Mouse (Mus musculus): ENCODE measurements around the gene Rnf169. TPM values are rescaled to one million over a fixed set of nuclear protein-coding genes. Genes with fewer than 3 reads are reported as not detected.
"Not testable (repeated sequence)": the region's sequence is repeated elsewhere in the genome, so short reads cannot be mapped to it uniquely, and the experiment has no call there.

Gene Rnf169
- polyA plus RNA-seq, 1 experiment from 2014 or later = 4.3 TPM

DNA sequence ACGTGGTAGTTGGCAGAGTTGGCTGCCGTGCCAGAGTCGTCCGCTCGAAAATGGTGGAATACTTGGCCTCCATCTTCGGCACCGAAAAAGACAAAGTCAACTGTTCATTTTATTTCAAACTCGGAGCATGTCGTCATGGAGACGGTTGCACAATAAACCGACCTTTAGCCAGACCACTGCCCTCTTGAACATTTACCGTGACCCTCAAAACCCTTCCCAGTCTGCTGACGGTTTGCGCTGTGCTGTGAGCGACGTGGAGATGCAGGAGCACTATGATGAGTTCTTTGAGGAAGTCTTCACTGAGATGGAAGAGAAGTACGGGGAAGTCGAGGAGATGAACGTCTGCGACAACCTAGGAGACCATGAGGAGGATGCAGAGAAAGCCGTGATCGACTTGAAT, 35.2 kb downstream of the Rnf169 start:
- not testable (repeated sequence) for H3K4me3 ChIP-seq; H3K27me3 ChIP-seq (replicated peaks); H3K4me2 ChIP-seq; H3K9ac ChIP-seq; H3K9me3 ChIP-seq (replicated peaks); H3K27ac ChIP-seq (ENCODE audit: poor library complexity, severe bottlenecking); H3K4me1 ChIP-seq (replicated peaks); ATAC-seq (ENCODE audit: insufficient number of reproducible peaks, low FRiP score)
- H3K36me3 ChIP-seq = peaks cover 77% of the 10 kb centered on the region
- WGBS = 93% methylated on average over 22 of the region's 22 CpGs

DNA sequence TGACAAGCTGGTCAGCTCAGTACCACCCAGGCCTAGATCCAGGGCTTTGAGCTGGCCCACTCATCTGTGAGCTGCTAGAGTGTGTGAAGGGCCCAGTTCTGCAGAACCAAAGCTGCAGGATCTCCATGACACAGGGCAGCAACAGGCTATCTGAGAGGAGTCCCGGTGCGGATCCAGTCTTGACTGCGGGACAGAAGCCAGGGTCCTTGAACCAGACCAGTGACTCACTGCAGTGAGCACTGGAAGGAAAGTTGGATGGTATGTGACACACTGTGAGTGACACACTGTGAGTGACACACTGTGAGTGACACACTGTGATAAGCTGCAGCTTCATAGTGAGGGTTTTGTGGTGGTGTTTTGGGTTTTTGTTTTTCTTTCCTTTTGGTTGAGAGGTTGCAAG, 35.7 kb downstream of the Rnf169 start:
- no peak overlapping the region for H3K27ac ChIP-seq (ENCODE audit: poor library complexity, severe bottlenecking)
- H3K4me1 ChIP-seq (replicated peaks) = no peaks in the 10 kb centered on the region
- no peaks in the 10 kb centered on the region for H3K27me3 ChIP-seq (replicated peaks)
- H3K4me3 ChIP-seq = no peak overlapping the region
- WGBS = 89% methylated on average over 3 of the region's 3 CpGs
- ATAC-seq (ENCODE audit: insufficient number of reproducible peaks, low FRiP score) = no peak
- H3K9me3 ChIP-seq (replicated peaks) = peaks cover 7% of the 10 kb centered on the region; the same call in 1 of the 2 replicates
- H3K36me3 ChIP-seq = peaks cover 79% of the 10 kb centered on the region
- H3K4me2 ChIP-seq = no peak overlapping the region
- no peak overlapping the region for H3K9ac ChIP-seq

DNA sequence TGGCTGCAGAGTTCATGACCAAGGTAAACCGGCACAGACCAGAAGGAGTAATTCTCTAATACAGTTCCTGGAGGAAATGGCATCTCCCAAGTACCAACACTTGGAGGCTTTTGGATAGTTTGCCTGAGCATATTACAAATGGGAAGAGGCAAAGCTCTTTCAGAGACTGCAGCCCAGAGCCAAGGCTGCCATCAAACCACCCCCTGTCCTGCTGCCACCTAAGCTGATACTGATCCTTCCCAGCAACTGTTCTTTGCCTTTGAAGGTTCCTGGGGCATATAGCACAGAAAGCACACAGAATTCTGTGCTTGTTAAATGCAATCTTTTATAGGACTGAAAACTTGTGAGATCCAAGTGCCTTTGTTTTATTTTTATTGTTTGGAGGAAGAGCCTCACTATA, 39.6 kb downstream of the Rnf169 start:
- Histone ChIP-seq H3K9ac (no peak overlapping the region), H3K27me3 (replicated peaks) (no peaks in the 10 kb centered on the region), H3K36me3 (peaks cover 65% of the 10 kb centered on the region), H3K4me3 (no peak overlapping the region), H3K27ac (ENCODE audit: poor library complexity, severe bottlenecking) (no peak overlapping the region), H3K4me2 (no peak overlapping the region), H3K9me3 (replicated peaks) (0 out of 2 replicates have a peak, but pooled peaks cover 3% of the 10 kb centered on the region), H3K4me1 (replicated peaks) (no peaks in the 10 kb centered on the region)
- no peak for ATAC-seq (ENCODE audit: insufficient number of reproducible peaks, low FRiP score)
- WGBS = 100% methylated on average over 1 of the region's 1 CpGs

DNA sequence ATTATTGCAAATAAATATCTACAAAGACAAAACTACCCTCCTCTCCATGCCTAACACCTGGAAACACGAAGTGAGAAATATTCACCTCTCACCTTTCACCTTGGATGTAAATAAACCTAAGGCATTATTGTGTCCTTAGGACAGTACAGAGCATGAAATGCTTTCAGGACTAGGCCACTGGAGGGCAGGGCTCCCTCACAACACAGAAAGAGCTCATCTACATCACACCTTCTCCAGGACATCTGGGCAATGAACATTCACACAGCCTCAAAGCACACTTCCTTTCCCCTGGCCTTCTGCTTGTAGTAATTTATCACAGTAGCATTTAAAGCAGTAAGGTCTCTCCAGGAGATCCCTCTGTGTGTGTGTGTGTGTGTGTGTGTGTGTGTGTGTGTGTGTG, 44.5 kb downstream of the Rnf169 start:
- peaks cover 58% of the 10 kb centered on the region for H3K36me3 ChIP-seq

DNA sequence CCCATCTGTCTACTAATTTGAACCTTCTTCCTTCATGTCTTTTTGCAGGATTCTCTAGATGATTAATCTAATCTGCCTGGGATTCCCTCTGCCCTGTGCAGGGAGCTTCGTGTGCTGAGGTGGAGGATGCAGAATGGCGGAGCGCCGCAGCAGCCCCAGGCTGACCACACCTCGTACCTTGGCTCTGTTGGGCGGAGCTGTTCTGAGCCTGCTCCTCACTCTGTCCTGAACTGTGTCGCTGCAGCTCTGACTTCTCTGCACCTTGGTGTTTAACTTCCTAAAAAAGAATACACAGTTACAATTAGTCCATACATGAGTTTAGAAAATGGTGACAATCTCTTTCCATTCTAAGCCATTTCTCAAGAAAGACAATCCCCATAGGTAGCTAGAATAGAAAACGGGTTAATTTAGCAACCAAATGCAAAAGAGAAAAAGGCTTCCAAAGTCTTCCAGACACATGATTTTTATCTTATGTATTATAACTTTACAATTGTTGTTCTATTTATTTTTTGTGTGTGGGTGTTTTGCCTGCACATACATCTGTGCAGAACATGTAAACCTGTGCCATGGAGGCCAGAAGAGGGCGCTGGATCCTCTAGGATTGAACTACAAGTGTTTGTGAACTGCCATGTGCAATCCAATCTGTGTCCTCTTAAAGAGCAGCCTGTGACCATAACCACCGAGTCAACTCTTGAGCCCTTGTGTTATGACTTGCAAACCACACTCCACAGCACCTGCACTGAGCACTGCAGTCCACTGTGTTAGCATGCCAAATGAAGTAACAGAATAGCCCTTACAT, 53.1 kb downstream of the Rnf169 start:
- no peak for ATAC-seq (ENCODE audit: insufficient number of reproducible peaks, low FRiP score)

More for the DNA sequence above, 44.5 kb downstream of the Rnf169 start:
- no peak for ATAC-seq (ENCODE audit: insufficient number of reproducible peaks, low FRiP score)
- no peak overlapping the region for H3K9ac ChIP-seq
- no peak overlapping the region for H3K4me2 ChIP-seq
- no peaks in the 10 kb centered on the region for H3K4me1 ChIP-seq (replicated peaks)
- H3K9me3 ChIP-seq (replicated peaks) = no peaks in the 10 kb centered on the region
- no peak overlapping the region for H3K27ac ChIP-seq (ENCODE audit: poor library complexity, severe bottlenecking)
- no peak overlapping the region for H3K4me3 ChIP-seq
- no peaks in the 10 kb centered on the region for H3K27me3 ChIP-seq (replicated peaks)
- 84% methylated on average over 1 of the region's 1 CpGs for WGBS

DNA sequence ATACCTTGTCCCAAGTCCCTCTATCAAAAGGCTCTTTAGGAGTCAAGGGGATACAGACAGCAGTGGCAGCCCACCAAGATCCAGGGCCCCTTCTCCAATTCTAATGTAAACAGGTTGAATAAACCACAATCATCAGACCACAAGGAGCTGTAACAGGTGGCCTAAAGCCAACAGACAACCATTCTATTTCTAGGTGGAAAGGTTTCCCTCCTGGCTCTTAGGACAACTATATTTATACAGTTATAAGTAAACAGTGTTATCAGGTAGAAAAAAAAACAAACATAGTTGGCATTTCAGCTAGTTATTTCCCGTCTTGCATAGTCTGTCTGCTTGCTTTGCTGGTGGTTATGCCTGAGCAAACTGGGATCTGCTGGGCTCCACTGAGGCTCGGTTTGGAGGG, 59.8 kb downstream of the Rnf169 start:
- Histone ChIP-seq H3K27me3 (replicated peaks) (peaks cover 32% of the 10 kb centered on the region), H3K9ac (no peak overlapping the region), H3K4me1 (replicated peaks) (peaks cover 17% of the 10 kb centered on the region), H3K4me2 (no peak overlapping the region), H3K4me3 (no peak overlapping the region), H3K36me3 (peaks cover 34% of the 10 kb centered on the region), H3K9me3 (replicated peaks) (no peaks in the 10 kb centered on the region), H3K27ac (ENCODE audit: poor library complexity, severe bottlenecking) (no peak overlapping the region)
- WGBS = 61% methylated on average over 2 of the region's 2 CpGs
- no peak for ATAC-seq (ENCODE audit: insufficient number of reproducible peaks, low FRiP score)

More for the DNA sequence above, 53.1 kb downstream of the Rnf169 start:
- Histone ChIP-seq H3K9me3 (replicated peaks) (no peaks in the 10 kb centered on the region), H3K27me3 (replicated peaks) (no peaks in the 10 kb centered on the region), H3K27ac (ENCODE audit: poor library complexity, severe bottlenecking) (no peak overlapping the region), H3K36me3 (peaks cover 71% of the 10 kb centered on the region), H3K4me3 (no peak overlapping the region), H3K9ac (no peak overlapping the region), H3K4me1 (replicated peaks) (no peaks in the 10 kb centered on the region), H3K4me2 (no peak overlapping the region)
- 79% methylated on average over 10 of the region's 10 CpGs for WGBS

DNA sequence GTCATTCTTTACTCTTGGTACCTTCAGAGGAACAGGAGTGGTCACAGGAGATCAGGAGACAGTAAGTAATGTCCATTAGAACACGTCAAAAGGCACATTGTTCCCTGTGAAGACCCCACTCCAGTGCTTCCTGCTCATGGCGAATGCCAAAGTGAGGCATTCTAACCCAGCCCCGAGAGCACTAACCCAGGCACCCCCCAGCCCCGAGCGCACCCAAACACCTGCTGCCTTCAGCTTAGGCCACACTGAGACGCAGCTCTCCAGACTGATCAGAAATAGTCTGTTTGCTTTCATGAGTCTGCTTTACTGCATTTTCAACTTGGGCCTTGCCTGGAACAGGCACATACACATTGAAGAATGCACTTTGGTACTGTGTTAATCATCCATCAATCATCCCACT, 60.3 kb downstream of the Rnf169 start:
- Histone ChIP-seq H3K4me3 (no peak overlapping the region), H3K27ac (ENCODE audit: poor library complexity, severe bottlenecking) (no peak overlapping the region), H3K4me2 (no peak overlapping the region), H3K9ac (no peak overlapping the region), H3K36me3 (peaks cover 30% of the 10 kb centered on the region), H3K9me3 (replicated peaks) (no peaks in the 10 kb centered on the region), H3K4me1 (replicated peaks) (peaks cover 17% of the 10 kb centered on the region), H3K27me3 (replicated peaks) (peaks cover 33% of the 10 kb centered on the region)
- ATAC-seq (ENCODE audit: insufficient number of reproducible peaks, low FRiP score) = no peak
- 93% methylated on average over 6 of the region's 6 CpGs for WGBS

DNA sequence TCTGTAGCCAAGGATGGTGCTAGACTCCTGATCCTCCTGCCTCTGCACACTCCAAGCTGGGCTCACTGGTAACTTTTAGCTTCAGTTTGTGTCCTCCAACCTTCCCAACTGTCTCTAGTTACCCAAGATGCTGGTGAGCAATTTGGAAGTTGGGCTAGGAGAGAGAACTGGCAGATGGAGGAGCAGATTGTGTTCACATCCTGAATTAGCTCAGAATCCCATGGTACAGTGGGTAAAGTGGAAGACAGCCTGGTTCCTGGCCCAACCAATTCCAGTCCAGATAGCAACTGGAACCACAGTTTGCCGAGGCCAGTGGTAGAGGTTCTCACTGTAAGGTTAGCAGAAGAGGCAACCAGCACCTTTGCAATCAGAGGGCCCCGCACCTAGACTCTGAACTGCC, 61.1 kb downstream of the Rnf169 start:
- ATAC-seq (ENCODE audit: insufficient number of reproducible peaks, low FRiP score) = no peak

DNA sequence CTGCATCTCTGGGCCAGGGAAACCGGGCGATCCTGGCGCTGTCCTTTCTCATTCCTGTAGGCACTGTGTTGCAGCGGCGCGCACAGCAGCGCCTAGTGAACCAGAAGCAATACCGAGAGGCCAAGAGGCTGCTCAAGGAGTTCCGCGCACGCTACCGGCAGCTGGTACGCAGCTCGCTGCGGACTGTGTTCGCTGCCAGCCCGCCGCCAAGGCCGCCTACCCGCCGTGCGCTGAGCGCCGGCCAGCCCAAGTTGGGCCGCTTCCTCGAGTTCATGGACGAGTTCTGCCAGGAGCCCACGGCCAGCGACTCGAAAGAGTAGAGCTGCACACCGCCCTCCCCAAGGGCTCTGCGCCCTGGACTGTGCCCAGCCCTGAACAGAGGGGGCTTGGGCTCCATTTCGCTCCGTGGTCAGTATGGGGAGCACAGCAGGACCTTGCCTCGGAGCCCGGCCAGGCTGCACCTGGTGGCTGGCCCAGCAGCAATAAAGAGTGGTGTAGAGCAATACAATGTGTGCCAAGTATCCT, 62.9 kb downstream of the Rnf169 start:
- WGBS = 2% methylated on average over 36 of the region's 36 CpGs
- Histone ChIP-seq H3K27me3 (replicated peaks) (peaks cover 42% of the 10 kb centered on the region), H3K4me1 (replicated peaks) (peaks cover 17% of the 10 kb centered on the region), H3K27ac (ENCODE audit: poor library complexity, severe bottlenecking) (no peak overlapping the region), H3K36me3 (0 out of 2 replicates have a peak, but pooled peaks cover 6% of the 10 kb centered on the region), H3K4me3 (peak overlapping the region; percentile 39), H3K4me2 (peak overlapping the region; percentile 81), H3K9me3 (replicated peaks) (no peaks in the 10 kb centered on the region), H3K9ac (peak overlapping the region; percentile 65)
- ATAC-seq (ENCODE audit: insufficient number of reproducible peaks, low FRiP score) = peak; percentile 66

More for the DNA sequence above, 61.1 kb downstream of the Rnf169 start:
- no peak overlapping the region for H3K4me3 ChIP-seq
- H3K27me3 ChIP-seq (replicated peaks) = peaks cover 40% of the 10 kb centered on the region
- H3K4me1 ChIP-seq (replicated peaks) = peaks cover 17% of the 10 kb centered on the region
- no peak overlapping the region for H3K27ac ChIP-seq (ENCODE audit: poor library complexity, severe bottlenecking)
- no peak overlapping the region for H3K4me2 ChIP-seq
- H3K36me3 ChIP-seq = peaks cover 22% of the 10 kb centered on the region
- 90% methylated on average over 2 of the region's 2 CpGs for WGBS
- no peak overlapping the region for H3K9ac ChIP-seq
- no peaks in the 10 kb centered on the region for H3K9me3 ChIP-seq (replicated peaks)

DNA sequence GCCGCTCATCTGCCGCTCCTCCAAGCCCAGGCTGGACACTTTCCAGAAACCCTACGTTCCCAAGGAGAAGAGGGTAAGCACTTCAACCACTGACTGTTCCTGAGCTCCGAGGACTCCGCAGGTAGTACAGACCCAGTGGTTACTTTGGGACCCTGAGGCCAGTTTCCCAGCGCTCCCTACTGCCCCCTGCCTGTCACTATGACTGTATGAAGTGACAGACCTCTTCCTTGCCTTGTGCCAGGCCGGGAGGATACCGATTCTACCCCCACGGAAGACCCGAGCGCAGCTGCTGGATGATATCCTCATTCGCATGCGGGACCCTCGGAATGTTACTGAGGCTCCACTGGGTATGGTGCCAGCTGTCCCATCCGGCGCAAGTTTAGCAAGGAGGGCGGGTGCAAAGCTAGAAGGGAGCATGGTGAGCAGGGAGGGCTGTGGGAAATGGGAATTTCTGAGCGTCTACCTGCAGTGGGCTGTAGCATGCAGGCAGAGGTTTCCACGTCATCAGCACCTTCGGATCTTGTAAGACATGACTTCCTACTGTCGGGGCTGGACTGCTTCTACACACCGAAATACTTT, 63.4 kb downstream of the Rnf169 start:
- ATAC-seq (ENCODE audit: insufficient number of reproducible peaks, low FRiP score) = no peak; the same call in 1 of the 2 replicates
- peaks cover 17% of the 10 kb centered on the region for H3K4me1 ChIP-seq (replicated peaks)
- H3K36me3 ChIP-seq = 0 out of 2 replicates have a peak, but pooled peaks cover 6% of the 10 kb centered on the region
- peaks cover 42% of the 10 kb centered on the region for H3K27me3 ChIP-seq (replicated peaks)
- WGBS = 7% methylated on average over 22 of the region's 22 CpGs
- H3K4me3 ChIP-seq = peak overlapping the region; percentile 39
- no peaks in the 10 kb centered on the region for H3K9me3 ChIP-seq (replicated peaks)
- peak overlapping the region; percentile 65 for H3K9ac ChIP-seq
- H3K4me2 ChIP-seq = peak overlapping the region; percentile 81
- H3K27ac ChIP-seq (ENCODE audit: poor library complexity, severe bottlenecking) = no peak overlapping the region

DNA sequence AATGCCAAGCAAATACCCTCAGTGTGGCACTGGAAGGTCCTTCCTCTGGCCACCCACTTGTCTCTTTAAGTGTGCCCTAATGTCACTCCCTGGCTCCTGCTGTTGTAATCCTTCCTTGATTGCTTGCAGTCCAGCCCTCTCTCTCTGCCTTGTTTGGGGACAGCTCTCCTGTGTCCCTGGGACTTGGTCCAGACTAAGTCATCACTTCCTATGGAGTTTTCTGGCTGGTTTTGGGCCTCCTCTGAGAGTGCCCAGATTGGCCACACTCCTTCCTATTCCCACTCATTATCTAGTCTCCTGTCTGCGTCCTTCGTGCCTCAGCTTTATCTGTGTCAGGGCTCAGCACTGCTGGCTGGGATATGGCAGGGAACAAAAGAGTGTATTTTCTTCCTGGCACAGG, 64.7 kb downstream of the Rnf169 start:
- Histone ChIP-seq H3K4me2 (no peak overlapping the region), H3K4me3 (no peak overlapping the region), H3K9ac (no peak overlapping the region), H3K9me3 (replicated peaks) (no peaks in the 10 kb centered on the region), H3K4me1 (replicated peaks) (peaks cover 17% of the 10 kb centered on the region), H3K27ac (ENCODE audit: poor library complexity, severe bottlenecking) (no peak overlapping the region), H3K36me3 (0 out of 2 replicates have a peak, but pooled peaks cover 3% of the 10 kb centered on the region), H3K27me3 (replicated peaks) (peaks cover 42% of the 10 kb centered on the region)
- WGBS = 36% methylated on average over 2 of the region's 2 CpGs
- ATAC-seq (ENCODE audit: insufficient number of reproducible peaks, low FRiP score) = no peak
